Mouse (Mus musculus) neural tube, embryonic 12.5 days (tissue): ENCODE measurements around the gene Slc39a7. TPM values are rescaled to one million over a fixed set of nuclear protein-coding genes. Genes with fewer than 3 reads are reported as not detected.

ENCODE experiments used
- ATAC-seq: fragments of 200-750 bp; cut with Nextera tagmentation; 2 replicates; pipeline ENCODE4 v1.8.0; 2017; ENCODE audit warnings: low read depth, mild to moderate bottlenecking, moderate TSS enrichment, moderate library complexity; ENCODE audit not compliant: low FRiP score
- H3K27ac ChIP-seq: fragments of 300-500 bp; sonication (generic); 2 replicates; pipeline ENCODE4 v1.5.1; 2016
- H3K27me3 ChIP-seq: fragments of 300-500 bp; sonication (generic); replicated peaks from 2 replicates; pipeline ENCODE4 v1.6.1; 2016; ENCODE audit warnings: mild to moderate bottlenecking
- H3K36me3 ChIP-seq: fragments of 300-500 bp; sonication (generic); 2 replicates; pipeline ENCODE4 v1.6.1; 2016; ENCODE audit warnings: mild to moderate bottlenecking
- H3K4me1 ChIP-seq: fragments of 300-500 bp; sonication (generic); 2 replicates; pipeline ENCODE4 v1.6.1; 2016
- H3K4me2 ChIP-seq: fragments of 300-500 bp; sonication (generic); replicated peaks from 2 replicates; pipeline ENCODE4 v1.6.1; 2016; ENCODE audit warnings: mild to moderate bottlenecking
- H3K4me3 ChIP-seq: fragments of 300-500 bp; sonication (generic); 2 replicates; pipeline ENCODE4 v1.5.1; 2016
- H3K9ac ChIP-seq: fragments of 300-500 bp; sonication (generic); 2 replicates; pipeline ENCODE4 v1.6.1; 2016; ENCODE audit warnings: mild to moderate bottlenecking
- H3K9me3 ChIP-seq: fragments of 300-500 bp; sonication (generic); 2 replicates; pipeline ENCODE4 v1.6.1; 2016; ENCODE audit warnings: mild to moderate bottlenecking
- WGBS: fragments of 180-500 bp; shearing (Covaris S2); methylation state at CpG from one replicate; pipeline ENCODE4 v1.1.7; 2016; 5-methylcytosine and 5-hydroxymethylcytosine counted together
- polyA plus RNA-seq: library from polyadenylated mRNA; unstranded; fragments of >200 nt; fragmentation: Nextera tagmentation; extraction: Ambion mirVana; gene quantifications from 2 replicates; pipeline ENCODE4 v1.2.1, GENCODE M21; 2016

Slc39a7 gene
- polyA plus RNA-seq, 1 experiment from 2014 or later, result 172 TPM

DNA sequence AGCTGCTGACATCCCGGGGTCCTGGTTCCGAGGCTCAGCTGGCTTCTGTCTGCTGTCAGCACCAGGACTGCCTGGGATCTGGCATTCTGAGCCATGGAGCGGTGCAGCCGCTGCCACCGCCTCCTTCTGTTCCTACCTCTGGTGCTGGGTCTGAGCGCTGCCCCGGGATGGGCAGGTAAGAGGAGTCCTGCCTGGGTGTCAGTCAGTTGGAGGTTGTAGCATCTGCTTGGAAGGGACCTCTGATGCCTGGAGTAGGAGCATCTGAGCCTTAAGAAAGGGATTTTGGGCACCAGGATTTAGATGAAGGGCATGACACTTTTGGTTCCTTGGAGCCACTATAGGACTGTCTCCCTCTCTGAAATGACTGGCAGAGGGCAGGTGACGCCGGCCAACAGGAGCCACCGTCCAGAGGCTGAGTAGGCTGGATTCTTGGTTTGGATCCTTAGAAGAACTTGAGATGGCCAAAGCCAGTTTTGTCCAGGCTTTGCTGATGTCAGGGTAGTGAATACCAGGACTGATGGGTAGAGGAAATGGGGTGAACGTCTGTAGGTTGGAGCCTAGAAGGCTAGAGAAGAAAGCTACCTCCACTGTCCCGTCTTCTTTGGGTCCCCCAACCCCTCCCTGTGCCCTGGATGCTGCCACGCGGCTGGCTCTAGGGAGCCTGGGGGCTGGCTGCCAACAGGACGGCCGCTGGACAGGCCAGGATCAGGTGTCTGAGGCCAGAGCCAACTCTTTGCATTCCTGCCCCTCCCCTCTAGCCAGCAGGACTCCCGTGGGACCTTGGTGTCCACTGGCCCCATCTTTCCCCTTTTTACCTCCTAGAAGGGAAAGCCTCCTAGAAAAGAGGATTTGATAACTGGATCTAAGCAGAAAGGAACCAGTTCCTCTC is 8.3 kb upstream of the Slc39a7 start:
- Histone ChIP-seq H3K27ac (no peak overlapping the region), H3K4me3 (0 out of 2 replicates have a peak overlapping the region, but pooled peaks have one; percentile 7)

DNA sequence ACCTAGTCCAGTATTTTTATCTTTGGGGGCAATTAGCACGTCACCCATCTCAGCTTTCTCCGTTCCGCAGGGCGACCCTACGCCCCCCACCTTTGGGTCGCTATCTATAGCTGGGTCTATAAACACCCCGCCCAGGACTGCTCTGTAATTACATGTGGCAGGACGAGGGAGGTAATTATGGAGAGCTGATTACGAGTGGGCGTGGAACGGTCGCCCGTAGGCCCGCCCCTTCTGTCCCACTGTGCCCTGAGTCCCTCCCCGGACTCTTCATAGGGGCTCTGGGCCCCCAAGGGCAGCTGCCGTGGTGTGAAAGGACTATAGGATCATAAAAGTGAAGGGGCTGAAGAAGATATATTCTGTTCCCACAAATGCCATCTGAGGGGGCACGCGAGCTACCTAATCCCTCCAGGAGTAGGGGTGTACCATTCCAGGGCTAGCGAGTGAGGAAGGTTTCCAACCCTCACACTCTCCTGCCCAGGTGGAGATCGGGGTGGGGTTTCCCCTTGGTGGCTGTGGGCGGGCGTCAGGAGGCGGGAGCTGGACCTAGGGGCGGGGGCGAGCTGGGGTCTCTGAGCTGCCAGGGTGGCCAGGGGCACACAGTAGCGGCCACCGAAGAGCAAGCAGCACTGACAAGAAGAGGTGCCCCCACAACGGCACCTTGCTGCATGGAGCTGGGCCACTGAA is 7.5 kb upstream of the Slc39a7 start, which contains the start of gene Col11a2:
Gene Col11a2, plus strand, starts transcription at position 560 of the 684 bp plus-strand sequence.
- H3K27ac ChIP-seq, result no peak within 1 kb of the TSS; the same call in 1 of the 2 replicates
- H3K36me3 ChIP-seq, result peaks cover 39% of the 10 kb centered on the region
- no peaks in the 10 kb centered on the region for H3K9me3 ChIP-seq
- H3K4me2 ChIP-seq, result peak within 1 kb of the TSS; percentile 65
- H3K4me3 ChIP-seq, result peak within 1 kb of the TSS; percentile 23; the same call in 1 of the 2 replicates
- peak within 1 kb of the TSS; percentile 52 for H3K9ac ChIP-seq
- H3K27me3 ChIP-seq, result no peaks in the 10 kb centered on the region
- 4% methylated on average over 28 of the region's 28 CpGs for WGBS
- peaks cover 36% of the 10 kb centered on the region for H3K4me1 ChIP-seq
- peak; percentile 63 for ATAC-seq

More for the DNA sequence above, 8.3 kb upstream of the Slc39a7 start:
- no peaks in the 10 kb centered on the region for H3K27me3 ChIP-seq
- 24% methylated on average over 17 of the region's 17 CpGs for WGBS
- peak overlapping the region; percentile 65 for H3K4me2 ChIP-seq
- 0 out of 2 replicates have a peak, but pooled peaks have one; percentile 10 for ATAC-seq
- peaks cover 34% of the 10 kb centered on the region for H3K4me1 ChIP-seq
- H3K36me3 ChIP-seq, result peaks cover 31% of the 10 kb centered on the region
- peak overlapping the region; percentile 52; the same call in 1 of the 2 replicates for H3K9ac ChIP-seq
- no peaks in the 10 kb centered on the region for H3K9me3 ChIP-seq

DNA sequence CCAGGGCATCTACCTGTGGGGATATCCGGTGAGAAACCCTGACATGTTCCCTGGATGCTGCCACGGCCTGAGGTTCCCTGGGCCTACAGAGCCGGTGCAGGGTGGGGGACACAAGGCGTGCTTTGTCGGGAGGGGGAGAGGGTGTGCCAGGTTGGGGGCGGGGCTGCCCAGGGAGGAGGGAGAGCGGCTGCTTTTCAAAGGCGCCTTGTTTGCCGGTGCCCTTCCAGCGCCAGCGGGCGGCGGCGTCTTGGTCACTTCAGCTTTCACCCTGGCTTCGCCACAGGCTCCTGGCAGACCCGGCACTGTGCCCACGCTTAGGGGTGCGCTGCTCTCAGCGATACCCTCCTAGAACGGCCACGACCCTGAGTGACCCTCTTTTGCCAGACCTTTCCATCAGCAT is 7.0 kb upstream of the Slc39a7 start:
- peak; percentile 38; the same call in 1 of the 2 replicates for ATAC-seq
- H3K36me3 ChIP-seq, result peaks cover 42% of the 10 kb centered on the region

DNA sequence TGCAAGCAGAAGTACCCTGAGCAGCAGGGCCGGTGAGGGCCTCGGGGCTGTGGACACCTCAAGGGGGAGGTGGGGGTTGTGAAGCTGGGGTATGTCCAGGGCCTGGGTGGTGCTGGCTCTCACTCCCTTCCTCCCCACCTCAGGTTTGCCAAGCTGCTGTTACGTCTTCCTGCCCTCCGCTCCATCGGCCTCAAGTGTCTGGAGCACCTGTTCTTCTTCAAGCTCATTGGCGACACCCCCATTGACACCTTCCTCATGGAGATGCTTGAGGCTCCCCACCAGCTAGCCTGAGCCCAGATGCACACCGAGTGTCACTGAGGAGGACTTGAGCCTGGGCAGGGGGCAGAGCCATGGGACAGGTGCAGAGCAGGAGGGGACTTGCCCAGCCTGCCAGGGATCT is 5.8 kb upstream of the Slc39a7 start:
- H3K9ac ChIP-seq, result no peak overlapping the region
- WGBS, result 95% methylated on average over 7 of the region's 7 CpGs

More for the DNA sequence above, 7.0 kb upstream of the Slc39a7 start:
- WGBS, result 8% methylated on average over 20 of the region's 21 CpGs
- H3K9me3 ChIP-seq, result no peaks in the 10 kb centered on the region
- H3K4me3 ChIP-seq, result peak overlapping the region; percentile 23; the same call in 1 of the 2 replicates
- H3K27ac ChIP-seq, result no peak overlapping the region; the same call in 1 of the 2 replicates
- peak overlapping the region; percentile 52 for H3K9ac ChIP-seq
- no peaks in the 10 kb centered on the region for H3K27me3 ChIP-seq
- peak overlapping the region; percentile 65 for H3K4me2 ChIP-seq
- peaks cover 41% of the 10 kb centered on the region for H3K4me1 ChIP-seq

DNA sequence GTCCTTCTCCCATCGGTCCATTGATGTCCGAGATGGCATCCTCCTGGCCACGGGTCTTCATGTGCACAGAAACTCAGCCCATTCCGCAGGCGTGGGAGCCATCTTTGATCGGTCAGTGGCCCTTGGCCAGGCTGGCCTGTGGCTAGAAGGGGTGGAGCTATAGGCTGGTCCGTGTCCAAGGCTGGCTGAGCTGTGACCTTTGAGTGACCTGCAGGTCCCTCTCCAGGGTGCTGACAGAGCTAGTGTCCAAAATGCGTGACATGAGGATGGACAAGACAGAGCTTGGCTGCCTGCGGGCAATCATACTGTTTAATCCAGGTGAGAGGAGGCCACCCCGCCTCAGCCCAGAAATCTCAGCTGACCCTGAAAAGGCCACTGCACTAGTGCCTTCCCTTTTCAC is 5.2 kb upstream of the Slc39a7 start:
- 75% methylated on average over 10 of the region's 10 CpGs for WGBS
- H3K4me1 ChIP-seq, result peaks cover 51% of the 10 kb centered on the region
- ATAC-seq, result no peak

More for the DNA sequence above, 5.8 kb upstream of the Slc39a7 start:
- Histone ChIP-seq H3K27ac (no peak overlapping the region), H3K27me3 (no peaks in the 10 kb centered on the region), H3K36me3 (peaks cover 42% of the 10 kb centered on the region), H3K4me2 (no peak overlapping the region), H3K4me3 (no peak overlapping the region), H3K4me1 (peaks cover 52% of the 10 kb centered on the region), H3K9me3 (no peaks in the 10 kb centered on the region)
- ATAC-seq, result no peak

DNA sequence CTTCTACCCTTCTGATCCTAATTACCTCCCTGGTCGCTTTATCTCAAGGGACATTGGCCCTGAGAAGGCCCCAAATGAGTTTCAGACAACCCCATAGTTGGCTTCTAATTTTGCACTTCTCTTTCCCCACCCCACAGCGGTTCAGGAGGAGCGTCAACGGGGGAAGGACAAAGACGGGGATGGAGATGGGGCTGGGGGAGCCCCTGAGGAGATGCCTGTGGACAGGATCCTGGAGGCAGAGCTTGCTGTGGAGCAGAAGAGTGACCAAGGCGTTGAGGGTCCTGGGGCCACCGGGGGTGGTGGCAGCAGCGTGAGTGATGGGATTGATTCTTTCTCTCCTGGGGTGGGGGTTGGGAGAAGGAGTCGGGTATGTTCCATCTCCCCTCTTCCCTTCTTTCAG is 4.0 kb upstream of the Slc39a7 start:
- H3K27me3 ChIP-seq, result no peaks in the 10 kb centered on the region
- H3K4me2 ChIP-seq, result no peak overlapping the region
- no peak overlapping the region for H3K9ac ChIP-seq
- no peak overlapping the region for H3K4me3 ChIP-seq
- ATAC-seq, result no peak
- no peak overlapping the region for H3K27ac ChIP-seq
- H3K36me3 ChIP-seq, result peaks cover 42% of the 10 kb centered on the region
- peaks cover 48% of the 10 kb centered on the region for H3K4me1 ChIP-seq
- H3K9me3 ChIP-seq, result no peaks in the 10 kb centered on the region
- WGBS, result 92% methylated on average over 9 of the region's 9 CpGs

More for the DNA sequence above, 5.2 kb upstream of the Slc39a7 start:
- peaks cover 42% of the 10 kb centered on the region for H3K36me3 ChIP-seq
- no peak overlapping the region for H3K27ac ChIP-seq
- no peak overlapping the region for H3K9ac ChIP-seq
- no peak overlapping the region for H3K4me2 ChIP-seq
- no peaks in the 10 kb centered on the region for H3K9me3 ChIP-seq
- H3K4me3 ChIP-seq, result no peak overlapping the region
- no peaks in the 10 kb centered on the region for H3K27me3 ChIP-seq

DNA sequence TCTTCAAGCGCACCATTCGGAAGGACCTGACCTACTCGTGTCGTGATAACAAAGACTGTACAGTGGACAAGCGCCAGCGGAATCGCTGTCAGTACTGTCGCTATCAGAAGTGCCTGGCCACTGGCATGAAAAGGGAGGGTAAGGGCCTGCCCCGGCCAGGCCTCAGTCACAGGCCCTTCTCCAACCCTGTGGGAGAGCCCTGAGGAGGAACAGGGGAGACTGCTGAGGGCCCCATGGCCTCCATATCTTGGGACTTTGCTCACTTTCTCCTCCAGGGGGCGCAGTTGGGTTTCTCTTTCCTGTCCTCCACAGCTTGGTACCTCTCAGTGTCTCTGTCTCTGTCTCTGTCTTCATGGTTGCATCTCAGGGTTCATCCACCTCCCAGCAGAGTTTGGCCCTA is 2.6 kb upstream of the Slc39a7 start:
- Histone ChIP-seq H3K27me3 (no peaks in the 10 kb centered on the region), H3K9ac (no peak overlapping the region), H3K36me3 (peaks cover 53% of the 10 kb centered on the region), H3K4me1 (peaks cover 50% of the 10 kb centered on the region), H3K9me3 (no peaks in the 10 kb centered on the region), H3K4me3 (no peak overlapping the region), H3K27ac (no peak overlapping the region), H3K4me2 (0 out of 2 replicates have a peak overlapping the region, but pooled peaks have one; percentile 3)
- ATAC-seq, result no peak
- WGBS, result 76% methylated on average over 10 of the region's 10 CpGs

DNA sequence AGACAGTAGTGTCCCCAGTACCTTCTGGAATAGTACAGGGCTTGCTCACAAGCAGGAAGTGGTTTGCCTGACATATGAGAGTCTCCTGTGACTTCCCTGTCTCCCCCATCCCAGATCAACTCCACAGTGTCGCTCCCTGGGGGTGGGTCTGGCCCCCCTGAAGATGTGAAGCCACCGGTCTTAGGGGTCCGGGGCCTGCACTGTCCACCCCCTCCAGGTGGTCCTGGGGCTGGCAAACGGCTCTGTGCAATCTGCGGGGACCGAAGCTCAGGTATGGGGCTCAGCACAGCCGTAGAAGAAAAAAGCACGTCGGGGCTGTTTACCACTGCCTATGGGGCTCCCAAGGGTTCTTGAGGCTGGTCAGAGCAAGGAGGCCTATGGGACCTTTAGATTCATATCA is 2.0 kb upstream of the Slc39a7 start:
- Histone ChIP-seq H3K9ac (no peak overlapping the region), H3K9me3 (no peaks in the 10 kb centered on the region), H3K4me2 (peak overlapping the region; percentile 98), H3K36me3 (peaks cover 59% of the 10 kb centered on the region), H3K4me3 (no peak overlapping the region), H3K4me1 (peaks cover 50% of the 10 kb centered on the region), H3K27ac (no peak overlapping the region), H3K27me3 (no peaks in the 10 kb centered on the region)
- no peak for ATAC-seq
- 90% methylated on average over 9 of the region's 9 CpGs for WGBS

DNA sequence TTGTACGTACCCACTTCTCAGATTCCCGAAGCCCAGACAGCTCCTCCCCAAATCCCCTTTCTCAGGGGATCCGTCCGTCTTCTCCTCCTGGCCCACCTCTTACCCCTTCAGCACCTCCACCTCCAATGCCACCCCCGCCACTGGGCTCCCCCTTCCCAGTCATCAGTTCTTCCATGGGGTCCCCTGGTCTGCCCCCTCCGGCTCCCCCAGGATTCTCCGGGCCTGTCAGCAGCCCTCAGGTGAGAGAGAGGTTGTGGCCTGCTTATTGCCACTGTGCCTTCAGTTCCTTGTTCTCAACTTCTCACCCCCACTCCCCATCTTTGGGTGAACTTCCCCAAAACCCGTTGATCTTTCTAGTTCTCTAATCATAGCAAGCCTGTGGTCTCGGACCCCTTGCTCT is 1.3 kb upstream of the Slc39a7 start:
- Histone ChIP-seq H3K27ac (no peak overlapping the region; the same call in 1 of the 2 replicates), H3K4me2 (peak overlapping the region; percentile 98), H3K4me1 (peaks cover 50% of the 10 kb centered on the region), H3K27me3 (no peaks in the 10 kb centered on the region), H3K36me3 (peaks cover 59% of the 10 kb centered on the region), H3K9ac (peak overlapping the region; percentile 97), H3K4me3 (peak overlapping the region; percentile 94), H3K9me3 (no peaks in the 10 kb centered on the region)
- no peak for ATAC-seq
- WGBS, result 56% methylated on average over 9 of the region's 9 CpGs

DNA sequence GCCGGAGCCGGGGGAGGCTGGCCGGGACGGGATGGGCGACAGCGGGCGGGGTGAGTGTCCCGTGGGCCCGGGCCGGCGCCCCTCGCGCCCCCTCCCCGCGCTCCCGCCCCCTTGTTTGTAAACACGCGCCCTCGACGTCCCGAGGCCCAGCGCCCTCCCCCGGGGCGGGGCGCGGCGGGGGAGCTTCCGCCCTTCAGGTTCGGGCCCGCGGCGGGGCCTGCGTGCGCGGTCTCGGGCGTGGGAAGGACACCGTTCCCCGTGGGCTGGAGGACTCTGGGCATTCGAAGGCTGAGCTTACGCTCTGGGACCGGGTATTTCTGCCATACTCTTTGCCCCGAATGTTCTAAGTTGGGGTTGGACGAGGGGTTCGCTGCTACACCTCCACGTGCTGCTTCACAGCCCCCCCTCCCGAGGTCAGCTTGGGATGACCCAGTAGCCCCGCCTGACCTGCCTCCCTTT is 721 bp upstream of the Slc39a7 start:
- H3K27me3 ChIP-seq, result no peaks in the 10 kb centered on the region
- ATAC-seq, result no peak
- H3K36me3 ChIP-seq, result peaks cover 53% of the 10 kb centered on the region
- H3K4me1 ChIP-seq, result peaks cover 54% of the 10 kb centered on the region
- H3K4me3 ChIP-seq, result peak overlapping the region; percentile 94
- H3K9me3 ChIP-seq, result no peaks in the 10 kb centered on the region
- WGBS, result under 1% methylated on average over 47 of the region's 48 CpGs
- peak overlapping the region; percentile 97 for H3K9ac ChIP-seq
- peak overlapping the region; percentile 96 for H3K27ac ChIP-seq
- H3K4me2 ChIP-seq, result peak overlapping the region; percentile 98

DNA sequence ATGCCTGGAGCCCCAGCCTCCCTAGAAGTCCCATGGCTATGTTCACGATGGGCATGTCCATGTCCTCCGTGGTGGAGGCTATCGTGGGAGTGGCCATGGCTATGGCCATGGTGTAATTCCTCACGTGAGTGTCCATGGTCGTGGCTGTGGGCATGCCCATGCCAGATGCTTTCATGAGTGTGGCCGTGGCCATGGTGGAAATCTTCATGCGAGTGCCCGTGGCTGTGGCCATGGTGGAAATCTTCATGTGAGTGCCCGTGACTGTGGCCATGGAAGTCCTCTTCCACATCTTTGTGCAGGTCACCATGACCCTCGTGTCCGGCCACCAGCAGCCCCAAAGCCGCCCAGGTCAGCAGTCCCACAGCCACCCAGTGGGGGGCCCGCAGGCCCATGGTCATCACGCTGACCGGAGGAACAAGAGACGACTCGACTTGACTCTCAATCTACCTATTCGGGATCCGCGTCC is 588 bp downstream of the Slc39a7 start:
- Histone ChIP-seq H3K4me2 (peak overlapping the region; percentile 98), H3K27ac (peak overlapping the region; percentile 96), H3K36me3 (peaks cover 39% of the 10 kb centered on the region), H3K4me1 (peaks cover 67% of the 10 kb centered on the region), H3K4me3 (peak overlapping the region; percentile 94), H3K9ac (peak overlapping the region; percentile 97), H3K9me3 (no peaks in the 10 kb centered on the region), H3K27me3 (no peaks in the 10 kb centered on the region)
- WGBS, result 6% methylated on average over 20 of the region's 20 CpGs
- ATAC-seq, result no peak
